Mouse (Mus musculus) thymus, adult 2 months (tissue): Measurements from ENCODE around the gene Gm17657.

Experiments
- CTCF ChIP-seq: fragments of 200-500 bp; IDR thresholded peaks from 2 replicates; pipeline ENCODE4 v1.5.1; 2012; ENCODE audit warnings: mild to moderate bottlenecking, control low read depth, low read length, moderate library complexity, borderline replicate concordance; ENCODE audit not compliant: control insufficient read depth, poor library complexity, insufficient read depth; ENCODE audit errors: extremely low read depth
- POLR2A ChIP-seq: fragments of 200-500 bp; IDR thresholded peaks from 2 replicates; pipeline ENCODE4 v1.6.1; 2012; ENCODE audit warnings: mild to moderate bottlenecking, low read length, control low read depth, moderate library complexity; ENCODE audit not compliant: control insufficient read depth, poor library complexity, insufficient read depth; ENCODE audit errors: extremely low read depth

GRCm38 (mm10) chr17:29596771-29597132 lies 47.3 kb upstream of the Gm17657 start:
- TF ChIP-seq CTCF (no peak), POLR2A (no peak)
